Mouse (Mus musculus) midbrain, embryonic 14.5 days (tissue): ENCODE data around the gene Aqp12. TPM values are rescaled to one million over a fixed set of nuclear protein-coding genes. Genes with fewer than 3 reads are reported as not detected.

Experiments used
- ATAC-seq: fragments of 200-750 bp; cut with Nextera tagmentation; 2 replicates; pipeline ENCODE4 v1.8.0; 2017; ENCODE audit warnings: moderate number of reproducible peaks, moderate library complexity; ENCODE audit not compliant: low FRiP score, low TSS enrichment
- DNase-seq: peaks from one replicate; pipeline ENCODE4 v3.0.0-alpha.2; 2015
- H3K27ac ChIP-seq: fragments of 300-500 bp; sonication (generic); replicated peaks from 2 replicates; pipeline ENCODE4 v1.5.1; 2014; ENCODE audit warnings: mild to moderate bottlenecking, low read depth, low read length, moderate library complexity
- H3K27me3 ChIP-seq: fragments of 300-500 bp; sonication (generic); 2 replicates; pipeline ENCODE4 v1.6.1; 2014; ENCODE audit warnings: low read length, control low read depth, mixed read lengths; ENCODE audit not compliant: control insufficient read depth, insufficient read depth
- H3K36me3 ChIP-seq: fragments of 300-500 bp; sonication (generic); 2 replicates; pipeline ENCODE4 v1.6.1; 2014; ENCODE audit warnings: low read length, control low read depth; ENCODE audit not compliant: control insufficient read depth, insufficient read depth
- H3K4me1 ChIP-seq: fragments of 300-500 bp; sonication (generic); 2 replicates; pipeline ENCODE4 v1.6.1; 2014; ENCODE audit warnings: mild to moderate bottlenecking, antibody characterized with exemption, low read length, control low read depth; ENCODE audit not compliant: control insufficient read depth, insufficient read depth
- H3K4me2 ChIP-seq: fragments of 300-500 bp; sonication (generic); 2 replicates; pipeline ENCODE4 v1.6.1; 2014; ENCODE audit warnings: mild to moderate bottlenecking, low read length, moderate library complexity
- H3K4me3 ChIP-seq: fragments of 300-500 bp; sonication (generic); replicated peaks from 2 replicates; pipeline ENCODE4 v1.5.1; 2014; ENCODE audit warnings: low read depth, low read length
- H3K9ac ChIP-seq: fragments of 300-500 bp; sonication (generic); replicated peaks from 2 replicates; pipeline ENCODE4 v1.6.1; 2014; ENCODE audit warnings: mild to moderate bottlenecking, low read length, moderate library complexity
- H3K9me3 ChIP-seq: fragments of 300-500 bp; sonication (generic); 2 replicates; pipeline ENCODE4 v1.6.1; 2016; ENCODE audit warnings: low read length, control low read depth, mixed read lengths; ENCODE audit not compliant: control insufficient read depth
- WGBS: fragments of 180-500 bp; shearing (Covaris S2); extraction: QIAGEN DNeasy Blood & Tissue Kit; methylation state at CpG from one replicate; pipeline ENCODE4 v1.1.7; 2014; 5-methylcytosine and 5-hydroxymethylcytosine counted together
- polyA plus RNA-seq: library from polyadenylated mRNA; unstranded; fragments of >200 nt; fragmentation: Nextera tagmentation; extraction: Ambion mirVana; gene quantifications from 2 replicates; pipeline ENCODE4 v1.2.1, GENCODE M21; 2014

Gene Aqp12
- polyA plus RNA-seq, 1 experiment from 2014 or later: not detected

DNA sequence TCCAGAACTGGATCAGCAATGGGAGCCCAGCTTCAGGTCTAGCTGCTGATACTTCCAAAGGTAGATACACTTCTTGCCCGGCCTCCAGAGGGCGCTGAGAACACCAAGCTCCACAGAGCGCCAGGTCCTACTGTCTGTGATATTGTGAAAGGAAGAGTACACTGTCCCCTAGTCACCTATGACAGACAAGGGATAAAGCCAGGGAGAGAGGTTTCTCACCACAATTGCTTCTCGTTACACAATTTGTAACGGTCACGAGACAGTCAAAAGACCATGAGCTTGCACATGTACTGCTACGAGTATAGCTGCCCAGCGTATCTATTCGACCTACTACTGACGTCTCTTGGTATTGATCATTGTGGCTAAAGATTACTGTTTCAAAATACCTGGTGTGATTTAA, 23.3 kb downstream of the Aqp12 start:
- 97% methylated on average over 10 of the region's 10 CpGs for WGBS
- Histone ChIP-seq H3K4me1 (no peaks in the 10 kb centered on the region), H3K4me3 (no peak overlapping the region), H3K27me3 (no peaks in the 10 kb centered on the region), H3K4me2 (no peak overlapping the region), H3K9me3 (no peaks in the 10 kb centered on the region), H3K27ac (no peak overlapping the region), H3K36me3 (peaks cover 78% of the 10 kb centered on the region), H3K9ac (no peak overlapping the region)
- ATAC-seq (no peak), DNase-seq (no peak)

DNA sequence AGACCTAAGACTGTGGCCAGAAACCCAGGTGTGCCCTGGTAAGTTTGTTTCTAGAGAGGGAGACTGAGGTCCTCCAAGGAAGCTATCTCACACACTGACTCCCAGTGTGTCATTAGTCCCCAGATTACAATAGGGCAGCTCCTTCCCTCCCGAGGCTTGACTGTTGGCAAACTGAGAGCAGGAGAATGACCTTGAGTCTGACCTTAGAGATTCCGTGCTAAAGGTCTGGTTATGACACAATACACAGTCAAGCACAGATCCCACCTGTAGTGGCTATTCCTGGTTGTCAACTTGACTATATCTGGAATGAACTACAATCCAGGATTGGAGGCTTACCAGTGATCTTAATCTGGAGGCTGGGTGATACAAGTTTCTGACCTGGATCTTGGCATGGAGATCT, 23.9 kb downstream of the Aqp12 start:
- no peaks in the 10 kb centered on the region for H3K9me3 ChIP-seq
- no peak overlapping the region for H3K4me2 ChIP-seq
- no peak overlapping the region for H3K9ac ChIP-seq
- H3K27ac ChIP-seq: no peak overlapping the region
- H3K36me3 ChIP-seq: peaks cover 78% of the 10 kb centered on the region
- 82% methylated on average over 2 of the region's 2 CpGs for WGBS
- DNase-seq (no peak), ATAC-seq (no peak)
- no peaks in the 10 kb centered on the region for H3K4me1 ChIP-seq
- H3K4me3 ChIP-seq: no peak overlapping the region
- H3K27me3 ChIP-seq: no peaks in the 10 kb centered on the region

DNA sequence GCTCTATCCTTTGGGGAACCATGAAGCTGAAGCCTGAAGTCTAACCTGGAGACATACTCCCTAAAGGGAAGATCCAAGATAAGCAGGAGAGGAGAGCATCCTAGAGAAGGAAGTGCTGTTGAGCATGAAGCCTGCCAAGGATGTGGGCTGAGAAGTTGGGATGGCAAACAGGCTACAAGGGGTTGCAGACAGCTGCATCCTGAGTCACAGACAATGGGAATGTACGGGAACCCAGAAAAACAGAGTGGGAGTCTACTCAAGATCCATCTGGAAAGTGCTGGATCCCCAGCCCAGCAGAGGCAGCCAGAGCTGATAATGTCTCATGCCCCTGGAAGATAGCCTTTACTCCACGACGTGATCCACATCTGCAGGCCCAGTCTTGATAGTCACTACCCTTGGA, 25.1 kb downstream of the Aqp12 start:
- Histone ChIP-seq H3K9ac (no peak overlapping the region), H3K9me3 (no peaks in the 10 kb centered on the region), H3K4me2 (no peak overlapping the region), H3K4me1 (no peaks in the 10 kb centered on the region), H3K27me3 (no peaks in the 10 kb centered on the region), H3K27ac (no peak overlapping the region), H3K36me3 (peaks cover 80% of the 10 kb centered on the region), H3K4me3 (no peak overlapping the region)
- ATAC-seq (no peak), DNase-seq (no peak)
- WGBS: 90% methylated on average over 3 of the region's 3 CpGs

DNA sequence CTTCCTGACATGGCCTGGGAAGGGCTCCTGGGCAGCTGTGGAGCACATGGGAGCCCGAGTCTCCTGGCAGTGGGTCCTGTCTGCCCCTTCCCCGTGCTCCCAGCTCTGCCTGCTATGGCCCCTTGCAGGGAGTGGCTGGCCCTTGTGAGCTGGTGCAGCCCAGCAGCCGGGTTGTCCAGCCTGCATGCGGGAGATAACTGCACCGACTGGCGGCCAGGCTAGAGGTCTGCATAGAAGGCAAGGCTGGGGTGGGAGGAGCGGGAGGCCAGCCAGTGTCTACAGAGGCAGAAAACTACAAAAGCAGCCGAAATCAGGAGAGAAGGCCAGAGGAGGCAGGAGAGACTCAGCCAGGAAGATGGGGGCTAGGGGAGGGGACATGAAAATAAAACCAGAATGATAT, 27.9 kb downstream of the Aqp12 start:
- Histone ChIP-seq H3K4me2 (no peak overlapping the region), H3K4me1 (no peaks in the 10 kb centered on the region), H3K27ac (no peak overlapping the region), H3K36me3 (peaks cover 83% of the 10 kb centered on the region), H3K9ac (no peak overlapping the region), H3K9me3 (no peaks in the 10 kb centered on the region), H3K27me3 (no peaks in the 10 kb centered on the region), H3K4me3 (no peak overlapping the region)
- ATAC-seq: no peak
- no peak for DNase-seq
- WGBS: 48% methylated on average over 8 of the region's 8 CpGs

DNA sequence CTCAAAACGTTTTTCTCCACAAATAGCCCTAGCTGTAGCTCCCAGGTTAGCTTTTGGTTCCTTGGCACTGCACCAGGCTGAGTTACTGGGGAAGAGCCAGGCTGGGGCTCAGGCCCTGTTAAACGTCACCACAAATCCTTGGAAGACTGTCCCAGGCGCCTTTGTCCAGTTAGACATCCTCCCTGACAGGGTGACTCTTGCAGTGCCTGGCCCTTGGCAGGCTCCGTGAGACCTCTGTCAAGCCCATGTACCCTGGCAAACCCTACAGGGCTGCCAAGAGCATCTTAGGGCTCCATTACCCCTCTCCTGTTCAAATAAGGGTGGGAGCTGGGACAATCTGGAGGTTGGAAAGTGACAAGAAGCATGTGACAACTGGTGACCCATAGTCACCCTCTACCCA, 29.8 kb downstream of the Aqp12 start:
- DNase-seq (no peak), ATAC-seq (no peak)
- H3K4me1 ChIP-seq: no peaks in the 10 kb centered on the region
- no peak overlapping the region for H3K4me3 ChIP-seq
- H3K27me3 ChIP-seq: no peaks in the 10 kb centered on the region
- no peak overlapping the region for H3K27ac ChIP-seq
- H3K9me3 ChIP-seq: no peaks in the 10 kb centered on the region
- H3K36me3 ChIP-seq: peaks cover 88% of the 10 kb centered on the region
- 74% methylated on average over 4 of the region's 4 CpGs for WGBS
- no peak overlapping the region for H3K4me2 ChIP-seq
- no peak overlapping the region for H3K9ac ChIP-seq

DNA sequence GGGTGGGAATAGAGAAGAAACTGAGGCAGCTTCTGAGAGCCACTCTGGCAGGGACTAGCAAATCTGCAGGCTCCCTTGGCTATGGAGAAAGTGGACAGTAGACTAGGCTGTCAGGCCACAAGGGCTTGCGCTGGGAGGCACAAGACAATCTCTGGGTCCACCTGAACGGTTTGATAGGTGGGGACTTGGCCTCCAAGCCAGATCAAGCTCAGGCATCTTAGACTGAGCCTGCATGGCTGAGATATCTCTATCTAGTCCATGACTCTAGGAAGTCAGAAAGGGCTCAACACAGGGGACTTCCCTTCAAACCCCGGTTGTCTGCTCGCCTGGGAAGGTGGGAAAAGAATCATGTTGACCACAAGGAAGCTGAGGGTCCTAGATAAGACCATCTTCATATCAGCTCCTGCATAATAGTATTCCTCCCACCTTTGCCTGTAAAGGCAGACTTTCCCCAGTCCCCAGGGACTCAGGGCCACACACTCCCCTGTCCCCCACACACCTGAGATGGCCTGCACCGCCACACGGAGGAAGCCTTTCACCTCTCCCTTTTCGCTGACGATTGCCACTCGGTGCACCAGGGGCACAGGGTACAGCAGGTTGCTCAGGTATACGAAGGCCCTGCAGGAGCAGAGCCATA, 40.1 kb downstream of the Aqp12 start:
- no peak overlapping the region for H3K9ac ChIP-seq
- 90% methylated on average over 10 of the region's 10 CpGs for WGBS
- H3K9me3 ChIP-seq: no peaks in the 10 kb centered on the region
- no peaks in the 10 kb centered on the region for H3K27me3 ChIP-seq
- H3K4me1 ChIP-seq: no peaks in the 10 kb centered on the region
- peaks cover 95% of the 10 kb centered on the region for H3K36me3 ChIP-seq
- H3K4me3 ChIP-seq: no peak overlapping the region
- no peak overlapping the region for H3K4me2 ChIP-seq
- DNase-seq (no peak), ATAC-seq (no peak)
- H3K27ac ChIP-seq: no peak overlapping the region

DNA sequence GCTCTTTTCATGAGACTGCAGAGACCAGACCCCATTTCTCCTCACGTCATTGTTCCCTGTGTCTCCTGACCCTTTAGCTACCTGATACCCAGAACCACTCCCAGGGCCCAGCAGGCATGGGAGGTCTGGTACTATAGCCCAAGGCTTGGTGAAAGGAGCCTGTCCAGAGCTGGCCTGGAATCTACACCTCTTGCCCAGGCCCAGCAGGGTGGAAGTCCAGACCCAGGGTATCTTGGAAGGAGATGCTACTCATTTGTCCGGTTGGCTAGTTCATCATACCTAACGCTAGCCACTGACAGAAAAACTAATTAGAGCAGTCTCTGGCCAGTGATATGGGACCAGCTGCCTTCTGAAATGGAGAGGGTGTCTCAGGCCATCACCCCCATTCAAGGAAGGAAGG, 43.9 kb downstream of the Aqp12 start:
- ATAC-seq (no peak), DNase-seq (no peak)
- 92% methylated on average over 3 of the region's 3 CpGs for WGBS
- Histone ChIP-seq H3K4me1 (no peaks in the 10 kb centered on the region), H3K27ac (no peak overlapping the region), H3K4me3 (no peak overlapping the region), H3K4me2 (no peak overlapping the region), H3K9ac (no peak overlapping the region), H3K36me3 (peaks cover 95% of the 10 kb centered on the region), H3K27me3 (no peaks in the 10 kb centered on the region), H3K9me3 (no peaks in the 10 kb centered on the region)

DNA sequence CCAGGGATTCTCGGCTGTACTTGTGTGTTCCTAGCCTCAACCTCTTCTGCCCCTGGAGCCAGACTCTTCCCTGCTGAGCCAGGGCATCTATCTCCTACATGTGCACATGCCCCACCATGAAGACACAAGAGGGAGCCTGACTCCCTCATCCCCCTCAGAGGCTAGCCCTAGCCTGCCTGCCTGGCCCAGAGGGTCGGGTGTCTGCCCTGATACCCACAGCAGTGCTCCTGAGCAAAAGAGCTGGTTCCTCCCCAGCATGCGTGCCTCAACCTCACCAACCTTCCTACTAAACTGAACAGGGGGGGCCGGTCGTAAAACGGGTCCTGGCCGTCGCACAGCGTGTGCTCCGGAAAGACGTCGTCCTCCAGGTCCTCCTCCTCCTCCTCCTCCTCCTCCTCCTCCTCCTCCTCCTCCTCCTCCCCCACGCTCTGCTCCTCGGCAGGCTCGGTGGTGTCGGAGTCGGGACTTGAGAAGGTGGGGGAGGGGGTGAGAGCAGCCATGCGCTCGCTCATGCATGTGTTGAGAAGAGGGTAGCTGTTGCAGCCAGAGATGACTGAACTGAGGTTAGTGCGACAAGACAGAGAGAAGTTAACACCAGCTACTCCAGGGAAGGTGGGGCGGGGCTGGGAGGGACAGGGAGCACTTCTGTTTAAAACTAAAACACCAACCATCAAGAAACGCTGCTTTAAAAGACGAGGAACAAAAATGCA, 45.1 kb downstream of the Aqp12 start:
- 51% methylated on average over 22 of the region's 23 CpGs for WGBS
- H3K27ac ChIP-seq: no peak overlapping the region
- no peak overlapping the region for H3K4me2 ChIP-seq
- ATAC-seq (no peak; the same call in 1 of the 2 replicates), DNase-seq (no peak)
- H3K9me3 ChIP-seq: no peaks in the 10 kb centered on the region
- no peaks in the 10 kb centered on the region for H3K27me3 ChIP-seq
- H3K4me1 ChIP-seq: no peaks in the 10 kb centered on the region
- H3K9ac ChIP-seq: no peak overlapping the region
- peaks cover 97% of the 10 kb centered on the region for H3K36me3 ChIP-seq
- no peak overlapping the region for H3K4me3 ChIP-seq
